Mouse (Mus musculus): ENCODE results near the gene Tnnt1. TPM values are rescaled to one million over a fixed set of nuclear protein-coding genes. Genes with fewer than 3 reads are reported as not detected.
A peak's percentile ranks its signal among the peaks of the same experiment; 100 is the strongest.

Tnnt1 gene
- polyA plus RNA-seq, 1 experiment from 2014 or later: 13.4 TPM

DNA sequence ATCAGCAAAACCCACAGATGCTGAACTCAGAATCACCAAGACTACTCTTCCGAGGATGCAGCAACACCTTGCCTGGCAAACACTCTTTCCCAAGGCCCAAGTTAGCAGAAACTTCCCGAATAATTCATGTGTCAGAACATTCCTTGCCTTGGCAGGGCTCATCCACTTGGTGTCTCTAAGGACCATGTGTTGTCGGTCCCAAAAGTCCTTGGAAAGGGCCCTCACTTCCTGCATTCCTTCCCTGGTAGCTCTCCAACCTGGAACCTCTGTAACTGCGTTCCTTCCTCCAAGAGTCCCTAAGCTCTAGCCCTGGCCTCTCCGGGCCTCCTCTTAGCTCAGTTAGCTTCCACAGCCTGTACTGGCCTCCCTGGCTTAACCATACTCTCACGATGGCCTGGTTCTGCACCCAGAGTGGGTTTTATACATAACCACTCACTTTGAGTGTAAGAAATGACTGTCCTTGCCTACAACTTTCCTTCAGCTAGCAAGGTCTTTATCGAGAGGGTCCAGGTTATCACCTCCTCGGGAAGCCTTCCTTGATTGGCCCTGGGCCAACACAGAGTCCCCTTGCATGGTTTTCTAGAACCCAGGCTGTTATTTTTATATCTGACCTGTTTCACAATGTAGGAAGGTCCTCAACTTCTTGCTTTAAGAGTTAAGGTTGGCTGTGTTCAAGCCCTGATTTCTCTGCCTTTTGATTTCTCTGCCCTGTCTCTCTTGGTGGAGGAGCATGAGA lies 4.5 kb downstream of the Tnnt1 start:
- Histone ChIP-seq H3K27me3 (ENCODE audit: control insufficient read depth, insufficient read depth, low read length) (no peaks in the 10 kb centered on the region), H3K4me3 (ENCODE audit: low read length) (no peak overlapping the region), H3K36me3 (ENCODE audit: control insufficient read depth, insufficient read depth, low read length) (no peaks in the 10 kb centered on the region), H3K4me1 (ENCODE audit: control insufficient read depth, insufficient read depth, low read length) (peaks cover 12% of the 10 kb centered on the region; the same call in 1 of the 2 replicates), H3K9ac (ENCODE audit: low read depth, low read length) (no peak overlapping the region), H3K4me2 (replicated peaks; ENCODE audit: low read depth, low read length) (no peak overlapping the region), H3K27ac (ENCODE audit: low read depth, low read length) (no peak overlapping the region), H3K9me3 (ENCODE audit: control insufficient read depth, low read length) (no peaks in the 10 kb centered on the region)
- 68% methylated on average over 8 of the region's 8 CpGs for whole genome bisulfite sequencing
- no peak for ATAC-seq (ENCODE audit: low FRiP score, low TSS enrichment)

DNA sequence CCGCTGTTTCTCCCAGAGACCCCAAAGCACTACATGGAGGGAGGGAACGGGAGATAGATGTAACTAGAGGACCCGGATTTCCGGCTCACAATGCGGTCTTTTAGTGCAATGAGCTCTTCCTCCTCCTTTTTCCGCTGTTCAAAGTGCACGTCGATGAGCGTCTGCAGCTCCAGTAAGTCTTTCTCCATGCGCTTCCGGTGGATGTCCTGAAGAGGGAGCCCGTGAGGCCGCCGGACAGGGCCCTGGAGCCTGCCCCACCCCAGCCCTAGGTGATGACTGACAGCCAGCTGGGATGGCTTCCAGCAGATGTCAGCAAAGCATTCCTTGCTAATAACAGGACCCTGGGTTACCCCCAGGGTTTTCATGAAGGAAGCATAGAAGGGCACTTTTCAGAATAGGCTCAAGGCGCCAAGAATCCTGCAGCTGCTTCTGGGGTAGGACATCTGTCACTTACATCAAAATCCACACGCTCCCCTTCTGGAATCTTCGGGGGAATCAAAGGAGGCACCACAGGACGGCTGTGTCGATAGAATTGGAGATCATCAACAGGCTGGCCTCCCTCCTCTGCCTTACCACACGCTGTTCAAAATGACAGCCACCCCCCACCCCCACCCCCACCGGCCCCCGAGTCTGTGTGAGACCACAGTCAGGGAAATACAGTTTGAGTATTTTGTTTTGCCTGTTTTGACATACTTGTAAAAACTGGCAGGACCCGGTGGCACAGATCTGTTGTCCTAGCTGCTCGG lies 6.1 kb downstream of the Tnnt1 start:
- peak overlapping the region; percentile 2; the same call in 1 of the 2 replicates for H3K4me2 ChIP-seq (replicated peaks; ENCODE audit: low read depth, low read length)
- no peaks in the 10 kb centered on the region for H3K36me3 ChIP-seq (ENCODE audit: control insufficient read depth, insufficient read depth, low read length)
- H3K9me3 ChIP-seq (ENCODE audit: control insufficient read depth, low read length): no peaks in the 10 kb centered on the region
- no peak overlapping the region for H3K4me3 ChIP-seq (ENCODE audit: low read length)
- H3K27ac ChIP-seq (ENCODE audit: low read depth, low read length): no peak overlapping the region
- ATAC-seq (ENCODE audit: low FRiP score, low TSS enrichment): peak; percentile 44; the same call in 1 of the 2 replicates
- H3K9ac ChIP-seq (ENCODE audit: low read depth, low read length): no peak overlapping the region
- WGBS: 18% methylated on average over 24 of the region's 24 CpGs
- H3K27me3 ChIP-seq (ENCODE audit: control insufficient read depth, insufficient read depth, low read length): no peaks in the 10 kb centered on the region
- 0 out of 2 replicates have a peak, but pooled peaks cover 3% of the 10 kb centered on the region for H3K4me1 ChIP-seq (ENCODE audit: control insufficient read depth, insufficient read depth, low read length)

DNA sequence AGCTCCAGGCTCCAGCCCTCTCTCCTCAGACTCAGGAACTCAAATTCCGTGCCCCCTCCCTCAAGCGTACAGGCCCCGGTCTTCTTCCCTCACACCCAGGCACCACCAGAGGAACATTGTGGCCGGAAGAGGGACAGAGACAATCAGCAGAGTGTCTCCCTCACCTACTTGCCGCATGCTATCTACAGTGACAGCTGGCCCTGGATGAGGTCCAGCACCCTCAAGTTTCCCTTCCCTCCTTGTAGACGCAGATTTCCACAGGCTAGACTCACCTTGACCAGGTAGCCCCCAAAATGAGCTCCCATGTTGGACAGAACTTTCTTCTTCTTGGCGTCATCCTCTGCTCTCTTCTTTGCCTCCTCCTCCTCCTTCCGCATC lies 7.5 kb downstream of the Tnnt1 start:
- H3K4me2 ChIP-seq (replicated peaks; ENCODE audit: low read depth, low read length): no peak overlapping the region
- no peaks in the 10 kb centered on the region for H3K36me3 ChIP-seq (ENCODE audit: control insufficient read depth, insufficient read depth, low read length)
- no peaks in the 10 kb centered on the region for H3K27me3 ChIP-seq (ENCODE audit: control insufficient read depth, insufficient read depth, low read length)
- no peaks in the 10 kb centered on the region for H3K9me3 ChIP-seq (ENCODE audit: control insufficient read depth, low read length)
- no peak overlapping the region for H3K9ac ChIP-seq (ENCODE audit: low read depth, low read length)
- ATAC-seq (ENCODE audit: low FRiP score, low TSS enrichment): no peak
- H3K27ac ChIP-seq (ENCODE audit: low read depth, low read length): no peak overlapping the region
- no peak overlapping the region for H3K4me3 ChIP-seq (ENCODE audit: low read length)
- 93% methylated on average over 8 of the region's 8 CpGs for WGBS
- no peaks in the 10 kb centered on the region for H3K4me1 ChIP-seq (ENCODE audit: control insufficient read depth, insufficient read depth, low read length)

DNA sequence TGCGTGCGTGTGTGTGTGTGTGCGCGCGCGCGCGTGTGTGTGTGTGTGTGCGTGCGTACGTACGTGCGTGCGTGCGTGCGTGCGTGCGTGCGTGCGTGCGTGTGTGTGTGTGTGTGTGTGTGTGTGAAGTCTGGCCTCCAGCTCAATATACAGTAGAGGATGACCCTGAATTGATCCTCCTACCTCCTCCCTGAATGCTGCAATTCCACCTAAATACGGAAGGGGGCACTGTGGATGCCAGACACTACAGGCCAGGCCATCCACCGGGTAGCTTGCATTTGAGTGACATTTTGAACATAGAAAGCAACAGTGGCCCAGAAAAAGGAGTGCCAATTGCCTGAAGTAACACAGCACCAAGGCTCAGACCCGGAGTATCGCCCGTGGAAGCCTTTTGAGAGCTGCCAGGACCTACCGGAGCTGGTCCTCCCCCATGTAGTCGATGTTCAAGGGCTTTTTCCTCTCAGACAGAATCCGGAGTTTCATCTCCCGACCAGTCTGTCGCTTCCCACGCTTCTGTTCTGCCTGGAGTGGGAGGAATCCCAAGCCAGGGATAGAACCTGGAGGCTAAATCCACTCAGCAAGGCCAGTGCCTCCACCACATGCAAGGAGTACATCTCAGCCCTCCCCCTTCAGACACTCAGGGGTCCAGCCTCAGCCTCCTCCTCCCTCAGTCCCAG lies 8.0 kb downstream of the Tnnt1 start:
- no peaks in the 10 kb centered on the region for H3K27me3 ChIP-seq (ENCODE audit: control insufficient read depth, insufficient read depth, low read length)
- H3K4me2 ChIP-seq (replicated peaks; ENCODE audit: low read depth, low read length): no peak overlapping the region
- ATAC-seq (ENCODE audit: low FRiP score, low TSS enrichment): no peak
- 78% methylated on average over 24 of the region's 32 CpGs for WGBS
- no peaks in the 10 kb centered on the region for H3K9me3 ChIP-seq (ENCODE audit: control insufficient read depth, low read length)
- no peaks in the 10 kb centered on the region for H3K4me1 ChIP-seq (ENCODE audit: control insufficient read depth, insufficient read depth, low read length)
- H3K27ac ChIP-seq (ENCODE audit: low read depth, low read length): no peak overlapping the region
- no peak overlapping the region for H3K9ac ChIP-seq (ENCODE audit: low read depth, low read length)
- H3K36me3 ChIP-seq (ENCODE audit: control insufficient read depth, insufficient read depth, low read length): no peaks in the 10 kb centered on the region
- H3K4me3 ChIP-seq (ENCODE audit: low read length): no peak overlapping the region

DNA sequence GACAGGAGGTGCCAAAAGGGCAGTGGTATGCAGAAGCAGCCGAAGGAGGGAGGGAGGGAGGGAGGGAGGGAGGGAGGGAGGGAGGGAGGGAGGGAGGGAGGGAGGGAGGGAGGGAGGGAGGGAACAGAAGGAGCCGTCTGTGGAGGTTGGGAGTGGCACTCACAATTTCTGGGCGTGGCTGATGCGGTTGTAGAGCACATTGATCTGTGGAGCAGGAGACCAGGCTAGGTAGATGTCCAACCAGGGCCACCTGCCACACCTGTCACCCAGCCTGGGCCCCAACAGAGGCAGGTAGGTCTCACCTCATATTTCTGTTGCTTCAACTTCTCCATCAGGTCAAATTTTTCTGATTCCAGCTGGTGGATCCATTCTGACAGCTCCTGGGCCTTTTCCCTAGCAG lies 9.0 kb downstream of the Tnnt1 start:
- H3K9ac ChIP-seq (ENCODE audit: low read depth, low read length): no peak overlapping the region
- H3K27me3 ChIP-seq (ENCODE audit: control insufficient read depth, insufficient read depth, low read length): no peaks in the 10 kb centered on the region
- H3K27ac ChIP-seq (ENCODE audit: low read depth, low read length): no peak overlapping the region
- 60% methylated on average over 4 of the region's 4 CpGs for WGBS
- H3K4me2 ChIP-seq (replicated peaks; ENCODE audit: low read depth, low read length): no peak overlapping the region
- no peaks in the 10 kb centered on the region for H3K9me3 ChIP-seq (ENCODE audit: control insufficient read depth, low read length)
- H3K4me1 ChIP-seq (ENCODE audit: control insufficient read depth, insufficient read depth, low read length): no peaks in the 10 kb centered on the region
- H3K4me3 ChIP-seq (ENCODE audit: low read length): no peak overlapping the region
- H3K36me3 ChIP-seq (ENCODE audit: control insufficient read depth, insufficient read depth, low read length): no peaks in the 10 kb centered on the region
- no peak for ATAC-seq (ENCODE audit: low FRiP score, low TSS enrichment)

DNA sequence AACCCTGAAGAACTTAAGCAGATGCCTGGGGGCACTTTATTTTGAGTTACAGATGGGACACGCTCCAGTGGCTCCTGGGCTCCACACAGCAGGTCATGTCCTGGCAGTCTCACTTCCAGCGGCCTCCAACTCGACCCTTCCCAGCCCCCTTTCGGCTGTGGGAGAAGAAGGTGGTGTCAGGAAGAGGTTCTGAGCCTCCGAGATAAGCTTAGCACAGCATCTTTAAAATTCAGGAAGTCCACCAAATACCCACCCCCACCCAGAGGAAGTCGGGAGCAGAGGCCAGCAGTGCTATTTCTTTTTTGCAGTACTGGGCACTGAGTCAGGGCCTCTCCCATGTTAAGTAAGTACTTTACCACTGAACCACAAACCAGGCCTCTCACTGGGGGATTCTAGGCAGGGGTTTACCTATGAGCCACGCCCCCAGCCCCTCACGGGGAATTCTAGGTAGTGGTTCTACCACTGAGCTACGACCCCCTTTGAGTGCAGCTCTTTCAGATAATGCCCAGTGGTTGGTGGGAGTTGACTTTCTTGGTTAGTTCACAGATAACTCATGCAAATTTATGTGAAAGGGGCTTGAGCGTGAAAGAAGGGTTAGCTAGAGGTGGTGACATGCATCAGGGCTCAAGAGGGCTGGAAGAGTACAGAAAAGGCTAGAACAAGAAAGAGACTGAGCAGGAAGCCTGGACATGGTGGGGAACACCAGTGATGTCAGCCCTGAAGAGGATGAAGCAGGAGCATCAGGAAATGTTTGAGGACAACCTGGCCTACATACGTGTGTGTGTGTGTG lies 11.3 kb downstream of the Tnnt1 start:
- Histone ChIP-seq H3K4me2 (replicated peaks; ENCODE audit: low read depth, low read length) (no peak overlapping the region), H3K9ac (ENCODE audit: low read depth, low read length) (no peak overlapping the region), H3K4me3 (ENCODE audit: low read length) (no peak overlapping the region), H3K9me3 (ENCODE audit: control insufficient read depth, low read length) (no peaks in the 10 kb centered on the region), H3K27ac (ENCODE audit: low read depth, low read length) (no peak overlapping the region), H3K4me1 (ENCODE audit: control insufficient read depth, insufficient read depth, low read length) (peaks cover 7% of the 10 kb centered on the region), H3K36me3 (ENCODE audit: control insufficient read depth, insufficient read depth, low read length) (no peaks in the 10 kb centered on the region), H3K27me3 (ENCODE audit: control insufficient read depth, insufficient read depth, low read length) (no peaks in the 10 kb centered on the region)
- no peak for ATAC-seq (ENCODE audit: low FRiP score, low TSS enrichment)
- WGBS: 44% methylated on average over 11 of the region's 11 CpGs

DNA sequence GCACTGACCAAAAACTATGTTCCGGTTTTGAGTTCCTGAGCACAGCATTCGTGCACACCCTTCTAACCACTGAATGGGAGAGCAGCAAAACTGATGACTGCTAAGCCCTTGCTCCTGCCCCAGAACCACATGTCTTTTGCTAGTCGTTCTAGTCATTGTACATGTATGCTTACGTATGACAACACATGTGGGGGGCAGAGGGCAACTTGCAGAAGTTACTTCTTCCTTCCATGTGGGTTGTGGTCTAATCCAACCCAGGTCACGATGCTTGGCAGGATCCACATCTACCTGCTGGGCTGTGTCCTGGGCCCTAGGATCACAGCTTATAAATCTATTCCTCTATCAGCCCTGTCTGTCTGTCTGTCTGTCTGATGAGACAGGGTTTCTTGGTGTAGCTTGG lies 12.3 kb downstream of the Tnnt1 start:
- no peak overlapping the region for H3K27ac ChIP-seq (ENCODE audit: low read depth, low read length)
- no peaks in the 10 kb centered on the region for H3K27me3 ChIP-seq (ENCODE audit: control insufficient read depth, insufficient read depth, low read length)
- WGBS: 90% methylated on average over 5 of the region's 5 CpGs
- H3K4me1 ChIP-seq (ENCODE audit: control insufficient read depth, insufficient read depth, low read length): peaks cover 15% of the 10 kb centered on the region
- no peak for ATAC-seq (ENCODE audit: low FRiP score, low TSS enrichment)
- H3K9me3 ChIP-seq (ENCODE audit: control insufficient read depth, low read length): no peaks in the 10 kb centered on the region
- H3K9ac ChIP-seq (ENCODE audit: low read depth, low read length): no peak overlapping the region
- no peak overlapping the region for H3K4me3 ChIP-seq (ENCODE audit: low read length)
- no peak overlapping the region for H3K4me2 ChIP-seq (replicated peaks; ENCODE audit: low read depth, low read length)
- no peaks in the 10 kb centered on the region for H3K36me3 ChIP-seq (ENCODE audit: control insufficient read depth, insufficient read depth, low read length)

DNA sequence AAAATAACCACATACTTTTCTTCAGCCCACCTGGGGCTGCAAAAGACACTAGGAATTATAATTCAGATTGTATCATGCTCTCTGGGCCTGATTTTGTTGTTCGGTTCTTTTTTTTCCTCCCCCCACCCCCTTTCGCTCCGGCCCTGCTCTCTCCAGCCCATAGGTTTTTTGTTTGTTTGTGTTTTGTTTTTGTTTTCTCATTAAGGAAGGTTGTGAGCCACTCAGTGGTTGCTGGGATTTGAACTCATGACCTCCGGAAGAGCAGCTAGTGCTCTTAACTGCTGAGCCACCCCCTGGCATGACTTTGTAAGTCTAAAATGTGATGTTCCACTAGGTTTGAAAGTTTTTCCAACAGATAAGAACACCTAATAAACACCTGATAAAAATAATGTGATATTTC lies 13.1 kb downstream of the Tnnt1 start:
- Histone ChIP-seq H3K36me3 (ENCODE audit: control insufficient read depth, insufficient read depth, low read length) (no peaks in the 10 kb centered on the region), H3K27me3 (ENCODE audit: control insufficient read depth, insufficient read depth, low read length) (no peaks in the 10 kb centered on the region), H3K4me3 (ENCODE audit: low read length) (no peak overlapping the region), H3K4me1 (ENCODE audit: control insufficient read depth, insufficient read depth, low read length) (peaks cover 22% of the 10 kb centered on the region), H3K27ac (ENCODE audit: low read depth, low read length) (no peak overlapping the region; the same call in 1 of the 2 replicates), H3K9me3 (ENCODE audit: control insufficient read depth, low read length) (no peaks in the 10 kb centered on the region), H3K4me2 (replicated peaks; ENCODE audit: low read depth, low read length) (no peak overlapping the region), H3K9ac (ENCODE audit: low read depth, low read length) (no peak overlapping the region)
- no peak for ATAC-seq (ENCODE audit: low FRiP score, low TSS enrichment)
- 86% methylated on average over 4 of the region's 4 CpGs for WGBS

All from kidney, embryonic 14.5 days (tissue).